Mouse (Mus musculus) adrenal gland, postnatal 14 days (tissue): ENCODE data around the gene Efna2. TPM values are rescaled to one million over a fixed set of nuclear protein-coding genes. Genes with fewer than 3 reads are reported as not detected.

Source experiments
- DNase-seq: peaks from one replicate; pipeline ENCODE4 v3.0.0; 2021; ENCODE audit warnings: mixed read lengths
- total RNA-seq: library from RNA; stranded (reverse); gene quantifications from 2 replicates; pipeline ENCODE4 v1.2.3, GENCODE M21; 2021

Gene Efna2
- total RNA-seq, 1 experiment from 2014 or later, result 3.1 TPM

- no peak for DNase-seq
These were observed 57.0 kb downstream of the Efna2 start for GRCm38 (mm10) chr10:80236145-80236825.

- no peak for DNase-seq
These were observed 57.7 kb downstream of the Efna2 start for GRCm38 (mm10) chr10:80237020-80237419.

- no peak for DNase-seq
These were observed 59.0 kb downstream of the Efna2 start for GRCm38 (mm10) chr10:80238306-80238705.

Other genes starting within 250 kb of the Efna2 start
- 30.3 and 36.6 TPM in 2 replicates for gene Wdr18, start 219.3 kb upstream of the Efna2 start, total RNA-seq
- gene Grin3b, start 208.8 kb upstream of the Efna2 start, total RNA-seq, result not detected in 2 replicates
- 141 and 157 TPM in 2 replicates for gene Tmem259, start 195.2 kb upstream of the Efna2 start, total RNA-seq
- 40.2 and 55.9 TPM in 2 replicates for gene Cnn2, start 190.9 kb upstream of the Efna2 start, total RNA-seq
- gene Abca7, start 183.0 kb upstream of the Efna2 start, total RNA-seq, result 18.7 and 20.7 TPM in 2 replicates
- 6.3 and 27.9 TPM in 2 replicates for gene Arhgap45, start 162.8 kb upstream of the Efna2 start, total RNA-seq
- gene Polr2e, start 139.7 kb upstream of the Efna2 start, total RNA-seq, result 98.8 and 108 TPM in 2 replicates
- gene Gpx4, start 132.3 kb upstream of the Efna2 start, total RNA-seq, result 1,329 and 1,354 TPM in 2 replicates
- 52.8 and 52.9 TPM in 2 replicates for gene Sbno2, start 73.9 kb upstream of the Efna2 start, total RNA-seq
- gene Stk11, start 63.7 kb upstream of the Efna2 start, total RNA-seq, result 138 and 147 TPM in 2 replicates
- 920 and 980 TPM in 2 replicates for gene Atp5d, start 40.9 kb upstream of the Efna2 start, total RNA-seq
- 69.9 and 137 TPM in 2 replicates for gene Cbarp, start 38.6 kb upstream of the Efna2 start, total RNA-seq
- 114 and 140 TPM in 2 replicates for gene Midn, start 31.2 kb upstream of the Efna2 start, total RNA-seq
- 67.6 and 106 TPM in 2 replicates for gene Cirbp, start 13.5 kb upstream of the Efna2 start, total RNA-seq
- gene 1600002K03Rik, start 6.5 kb upstream of the Efna2 start, total RNA-seq, result 8.6 and 9.5 TPM in 2 replicates
- gene Mum1, start 47.0 kb downstream of the Efna2 start, total RNA-seq, result 23.8 and 29.9 TPM in 2 replicates
- 426 and 463 TPM in 2 replicates for gene Ndufs7, start 69.6 kb downstream of the Efna2 start, total RNA-seq
- 138 and 192 TPM in 2 replicates for gene Gamt, start 81.5 kb downstream of the Efna2 start, total RNA-seq
- 92.9 and 115 TPM in 2 replicates for gene Dazap1, start 82.0 kb downstream of the Efna2 start, total RNA-seq
- 1,072 and 1,285 TPM in 2 replicates for gene Rps15, start 113.0 kb downstream of the Efna2 start, total RNA-seq
- gene Apc2, start 116.5 kb downstream of the Efna2 start, total RNA-seq, result 1.5 and 4.4 TPM in 2 replicates
- 26.9 and 27.9 TPM in 2 replicates for gene 2310011J03Rik, start 141.1 kb downstream of the Efna2 start, total RNA-seq
- 3.9 and 4.7 TPM in 2 replicates for gene Pcsk4, start 150.0 kb downstream of the Efna2 start, total RNA-seq
- 16.0 and 45.2 TPM in 2 replicates for gene Reep6, start 150.5 kb downstream of the Efna2 start, total RNA-seq
- gene Adamtsl5, start 168.9 kb downstream of the Efna2 start, total RNA-seq, result 8.4 and 10.9 TPM in 2 replicates
- 0.30 and 0.44 TPM in 2 replicates for gene Plk5, start 177.0 kb downstream of the Efna2 start, total RNA-seq
- 21.8 and 22.8 TPM in 2 replicates for gene Mex3d, start 208.2 kb downstream of the Efna2 start, total RNA-seq
- 106 and 116 TPM in 2 replicates for gene Mbd3, start 220.1 kb downstream of the Efna2 start, total RNA-seq
- 1,202 and 1,279 TPM in 2 replicates for gene Uqcr11, start 227.3 kb downstream of the Efna2 start, total RNA-seq